Mouse (Mus musculus) erythroblast, embryonic 14.5 days (primary cell): ENCODE measurements around the gene Capn15.

Source experiments
- GATA1 ChIP-seq: IDR thresholded peaks from 2 replicates; pipeline ENCODE4 v1.6.1; 2012; ENCODE audit warnings: low read length, inconsistent platforms, mixed read lengths
- TAL1 ChIP-seq: IDR thresholded peaks from 3 replicates; pipeline ENCODE4 v1.6.1; 2012; ENCODE audit warnings: low read length, inconsistent platforms, mixed read lengths

- TF ChIP-seq GATA1 (peak; percentile 27; the same call in 1 of the 2 replicates), TAL1 (no peak)
These were observed 65.6 kb downstream of the Capn15 start for GRCm38 (mm10) chr17:25919786-25920642.
